Mouse (Mus musculus) erythroid progenitor cell, adult 5-6 weeks (primary cell): ENCODE measurements around the gene Sdad1. TPM values are rescaled to one million over a fixed set of nuclear protein-coding genes. Genes with fewer than 3 reads are reported as not detected.
"Not testable (repeated sequence)": the region's sequence is repeated elsewhere in the genome, so short reads cannot be mapped to it uniquely, and the experiment has no call there.

Experiments
- ATAC-seq: replicated peaks from 2 replicates; pipeline ENCODE4 v1.8.0; 2016; ENCODE audit warnings: moderate number of reproducible peaks, mild to moderate bottlenecking, moderate TSS enrichment, inconsistent platforms; ENCODE audit not compliant: poor library complexity, low FRiP score, severe bottlenecking
- total RNA-seq, 2 experiments: library from RNA; stranded (forward) in 1 of 2; stranded (reverse) in 1 of 2; fragments of 150-400 nt in 1 of 2; fragments of 186-747, 209-891 nt in 1 of 2; gene quantifications; 2 replicates each; pipeline versions ENCODE4 v1.2.3 to v1.2.4; 2015 to 2017; ENCODE audit warnings: low replicate concordance in 2 of 2

Gene Sdad1
- 7.9 and 8.0 TPM in 2 replicates for total RNA-seq (2015; ENCODE audit: low replicate concordance)
- 6.9 and 8.0 TPM in 2 replicates for total RNA-seq (2017; ENCODE audit: low replicate concordance)

DNA sequence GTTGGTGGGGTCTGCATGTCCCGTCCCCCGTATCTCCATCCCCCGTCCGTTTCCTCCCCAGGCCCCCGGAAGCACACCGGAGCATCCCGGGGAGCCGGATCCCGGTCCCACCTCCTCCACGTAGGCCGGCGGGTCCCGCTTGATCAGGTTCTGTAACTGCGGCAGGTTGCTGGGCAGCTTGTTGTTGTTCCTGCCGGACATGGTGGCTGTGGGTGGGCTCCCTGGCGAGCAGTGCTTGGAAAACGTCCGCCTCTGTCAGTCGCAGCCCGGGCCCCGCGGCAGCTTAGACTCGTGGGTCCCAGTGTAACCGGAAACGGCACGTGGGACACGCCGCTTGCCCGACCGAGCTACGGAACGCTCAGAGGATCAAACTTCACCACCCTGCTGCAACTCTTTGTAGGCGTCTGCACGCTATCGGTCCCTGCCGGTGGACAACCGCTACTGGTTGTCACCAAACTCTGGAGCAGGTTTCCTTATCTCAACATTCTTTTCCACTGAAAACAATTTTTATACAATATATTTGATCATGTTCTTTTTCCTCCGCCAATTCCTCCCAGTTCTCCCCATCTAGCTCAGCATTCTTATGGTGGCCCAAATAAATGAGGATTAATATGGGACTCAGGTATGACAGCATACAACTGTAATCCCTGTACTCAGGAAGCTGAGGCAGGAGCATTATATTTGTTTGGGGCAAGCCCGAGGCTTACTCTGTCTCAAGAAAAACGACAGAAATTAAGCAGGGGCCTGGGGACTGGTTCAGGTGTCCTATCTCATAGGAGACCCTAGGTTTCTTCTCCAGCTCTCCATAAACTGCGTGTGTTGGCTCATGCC lies at the start of gene Sdad1:
Sdad1 (minus strand) TSS at position 799 of the 831 bp plus-strand sequence.
- ATAC-seq, result peak; percentile 87

DNA sequence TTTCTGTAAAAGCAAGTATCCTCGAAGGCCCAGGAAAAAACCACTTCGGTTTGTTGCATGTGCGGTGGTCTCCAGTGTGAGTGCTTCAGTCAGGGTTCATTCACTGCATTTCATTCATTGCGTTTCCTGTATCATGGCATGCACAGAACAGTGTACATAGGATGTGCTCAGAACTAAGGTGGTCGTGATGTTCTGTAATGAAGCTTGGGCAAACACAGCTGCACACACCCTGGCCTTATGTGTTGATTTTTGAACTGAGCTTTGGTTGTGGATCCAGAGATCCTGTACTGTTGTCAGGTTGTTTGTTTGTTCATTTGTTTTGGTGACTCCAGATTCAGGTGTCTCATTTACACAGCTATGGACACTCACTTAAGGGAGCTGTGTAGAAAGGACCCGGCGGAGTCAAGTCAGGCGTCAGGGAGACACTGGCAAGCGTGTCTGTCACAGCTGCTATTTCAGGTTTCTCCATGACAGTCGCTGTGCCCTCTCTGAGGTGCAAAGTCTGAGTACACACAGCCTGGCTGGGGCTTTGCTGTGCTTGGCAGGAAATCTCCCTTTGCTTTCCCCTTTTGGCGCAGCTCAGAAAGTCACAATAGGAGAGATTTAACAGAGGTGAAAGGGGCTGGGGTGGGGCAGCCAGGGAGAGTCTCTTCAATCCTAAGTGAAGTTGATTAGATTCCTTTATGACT lies 48.6 kb upstream of the Sdad1 start:
- ATAC-seq, result no peak

DNA sequence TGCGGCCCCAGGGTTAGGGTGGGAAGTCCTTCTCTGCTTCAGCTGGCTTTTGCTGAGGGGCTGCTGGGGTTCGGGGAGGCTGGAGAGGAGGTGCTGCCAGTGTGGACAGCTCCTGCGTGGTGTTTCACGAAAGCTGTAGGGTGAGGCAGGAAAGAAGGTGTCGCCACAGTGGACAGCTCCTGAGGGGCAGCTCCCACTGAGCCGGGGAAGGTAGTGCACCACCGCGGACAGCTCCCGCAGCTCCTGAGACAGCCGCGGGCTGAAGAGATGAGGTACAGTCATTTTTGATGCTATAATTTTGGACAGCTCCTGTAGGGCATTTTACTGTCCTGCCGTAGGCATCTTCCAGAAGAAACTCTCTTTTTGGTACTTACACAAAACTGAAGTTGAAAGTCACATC lies 47.8 kb upstream of the Sdad1 start:
- ATAC-seq, result no peak

GRCm38 (mm10) chr5:92353517-92353916 lies 43.2 kb upstream of the Sdad1 start:
- ATAC-seq, result peak; percentile 73

DNA sequence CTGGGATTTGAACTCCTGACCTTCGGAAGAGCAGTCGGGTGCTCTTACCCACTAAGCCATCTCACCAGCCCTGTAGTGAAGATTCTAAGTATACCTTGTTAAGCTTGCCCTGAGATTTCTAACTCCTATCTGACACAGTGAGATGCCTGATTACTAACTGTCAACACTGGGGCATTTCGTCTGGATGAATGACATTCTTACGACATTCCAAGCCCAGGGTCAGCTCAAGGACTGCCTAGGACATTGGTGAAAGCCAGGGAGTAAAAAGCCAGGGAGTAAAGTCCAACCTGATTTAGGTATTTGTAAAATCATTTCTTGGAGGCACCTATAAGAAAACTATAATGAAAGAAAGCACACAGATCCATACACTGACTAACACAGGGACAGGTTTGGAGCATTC lies 42.4 kb upstream of the Sdad1 start:
- ATAC-seq, result not testable (repeated sequence)

DNA sequence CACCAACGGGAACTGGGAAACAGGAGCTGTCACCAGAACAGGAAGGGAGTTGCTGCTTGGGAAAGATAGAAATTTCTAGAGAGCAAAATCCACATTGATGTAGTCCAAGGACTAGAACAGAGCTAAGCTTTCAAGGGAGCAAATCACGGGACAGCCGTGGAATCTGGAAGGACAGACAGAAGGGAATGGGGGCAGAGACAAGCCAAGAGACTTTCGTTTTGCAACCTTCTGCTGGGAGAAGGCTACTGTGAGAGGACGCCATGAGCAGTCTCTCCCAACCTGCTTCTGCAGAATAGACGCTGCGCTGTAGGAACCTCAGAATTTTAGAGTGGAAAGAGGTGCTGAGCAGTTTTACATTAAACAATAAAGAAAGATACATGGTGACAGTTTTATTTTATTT lies 39.5 kb upstream of the Sdad1 start:
- ATAC-seq, result no peak

GRCm38 (mm10) chr5:92348794-92349413 lies 38.6 kb upstream of the Sdad1 start, which contains the start of gene Cxcl10:
TSS of gene Cxcl10 (minus strand) at chr5:92348889.
- ATAC-seq, result peak; percentile 91

- no peak for ATAC-seq
Observed at GRCm38 (mm10) chr5:92345006-92345405, 34.7 kb upstream of the Sdad1 start.

- no peak for ATAC-seq
Observed at GRCm38 (mm10) chr5:92340606-92341005, 30.3 kb upstream of the Sdad1 start.

GRCm38 (mm10) chr5:92336743-92337142 lies 26.5 kb upstream of the Sdad1 start:
- no peak for ATAC-seq

DNA sequence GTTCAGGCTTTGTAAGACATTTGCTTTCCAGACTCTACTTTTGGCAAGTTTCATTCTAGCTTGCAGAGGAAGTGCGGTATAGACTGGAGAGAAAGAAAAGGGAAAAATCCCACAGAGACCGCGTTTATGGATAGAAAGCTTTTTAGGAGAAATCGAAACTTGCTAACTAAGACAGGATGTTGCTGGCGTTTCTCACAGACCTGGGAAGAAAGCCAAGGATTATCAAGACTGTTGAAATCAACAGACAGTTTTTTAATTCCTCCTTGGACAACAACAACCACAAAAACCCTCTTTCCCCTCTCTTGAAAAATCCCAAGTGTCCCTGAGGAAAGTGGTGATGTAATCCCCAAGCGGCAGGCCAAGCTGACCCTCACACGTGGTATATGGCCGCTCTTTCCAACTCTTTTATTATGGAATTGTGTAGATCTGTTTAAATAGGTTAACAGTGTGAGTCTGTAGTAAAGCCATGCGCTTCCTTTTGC lies 22.1 kb upstream of the Sdad1 start:
- no peak for ATAC-seq

- 0 out of 2 replicates have a peak, but pooled peaks have one; percentile 14 for ATAC-seq
Observed at GRCm38 (mm10) chr5:92331635-92332338, 21.5 kb upstream of the Sdad1 start, which contains the start of gene Art3. TSS of gene Art3 (plus strand) at chr5:92331827.

DNA sequence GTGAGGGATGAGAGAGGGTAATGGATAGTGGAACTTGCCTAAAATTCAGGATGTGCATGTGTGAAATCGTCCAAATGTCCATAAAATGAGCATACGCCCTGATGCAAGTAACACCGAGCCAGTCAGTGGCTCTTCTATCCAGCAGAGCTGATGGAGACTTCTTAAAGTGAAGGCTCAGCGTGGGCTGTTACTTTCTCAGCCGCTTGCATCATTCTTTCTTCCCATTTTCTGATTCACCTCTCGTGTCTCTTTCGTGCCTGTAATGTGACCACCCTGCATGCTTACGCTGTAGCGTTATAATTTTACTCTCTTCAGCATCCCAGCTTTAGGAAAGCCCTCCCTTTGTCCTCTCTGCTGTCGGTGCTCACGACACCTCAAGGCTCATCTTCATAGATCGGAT lies 20.8 kb upstream of the Sdad1 start:
- ATAC-seq, result no peak

GRCm38 (mm10) chr5:92327929-92328328 lies 17.6 kb upstream of the Sdad1 start, which contains the start of gene Cxcl9:
TSS of gene Cxcl9 (minus strand) at chr5:92328079.
- ATAC-seq, result no peak

GRCm38 (mm10) chr5:92327367-92327766 lies 17.1 kb upstream of the Sdad1 start:
- no peak for ATAC-seq

- no peak for ATAC-seq
Observed at GRCm38 (mm10) chr5:92323264-92323663, 13.0 kb upstream of the Sdad1 start.

GRCm38 (mm10) chr5:92322612-92323011 lies 12.3 kb upstream of the Sdad1 start:
- ATAC-seq, result no peak

GRCm38 (mm10) chr5:92321631-92322400 lies 11.5 kb upstream of the Sdad1 start:
- ATAC-seq, result no peak

GRCm38 (mm10) chr5:92318596-92318995 lies 8.3 kb upstream of the Sdad1 start:
- no peak for ATAC-seq
